Mouse (Mus musculus): ENCODE measurements around the gene Tll1. TPM values are rescaled to one million over a fixed set of nuclear protein-coding genes. Genes with fewer than 3 reads are reported as not detected.
A peak's percentile ranks its signal among the peaks of the same experiment; 100 is the strongest.

Tll1 gene
- polyA plus RNA-seq, 1 experiment, result 30.4 TPM

- H3K4me3 ChIP-seq (ENCODE audit: insufficient read depth, low read length), result peak overlapping the region; percentile 80
- H3K27ac ChIP-seq (ENCODE audit: insufficient read depth, low read length), result peak overlapping the region; percentile 84
- TF ChIP-seq POLR2A (IDR thresholded peaks at IDR 0.05; ENCODE audit: low read depth, low read length) (peak; percentile 47; the same call in 1 of the 2 replicates), CTCF (IDR thresholded peaks at IDR 0.05; ENCODE audit: borderline replicate concordance, insufficient read depth, low read length) (peak; percentile 64; the same call in 1 of the 2 replicates)
- no peaks in the 10 kb centered on the region; the same call in 1 of the 2 replicates for H3K4me1 ChIP-seq (ENCODE audit: control insufficient read depth, insufficient read depth, low read length)
These were observed 1.9 kb downstream of the Tll1 start for GRCm38 (mm10) chr8:64204167-64204566.

GRCm38 (mm10) chr8:64198326-64198725, 7.7 kb downstream of the Tll1 start:
- TF ChIP-seq POLR2A (IDR thresholded peaks at IDR 0.05; ENCODE audit: low read depth, low read length) (no peak), CTCF (IDR thresholded peaks at IDR 0.05; ENCODE audit: borderline replicate concordance, insufficient read depth, low read length) (no peak)
- Histone ChIP-seq H3K4me1 (ENCODE audit: control insufficient read depth, insufficient read depth, low read length) (peaks cover 4% of the 10 kb centered on the region; the same call in 1 of the 2 replicates), H3K4me3 (ENCODE audit: insufficient read depth, low read length) (no peak overlapping the region), H3K27ac (ENCODE audit: insufficient read depth, low read length) (no peak overlapping the region)

DNA sequence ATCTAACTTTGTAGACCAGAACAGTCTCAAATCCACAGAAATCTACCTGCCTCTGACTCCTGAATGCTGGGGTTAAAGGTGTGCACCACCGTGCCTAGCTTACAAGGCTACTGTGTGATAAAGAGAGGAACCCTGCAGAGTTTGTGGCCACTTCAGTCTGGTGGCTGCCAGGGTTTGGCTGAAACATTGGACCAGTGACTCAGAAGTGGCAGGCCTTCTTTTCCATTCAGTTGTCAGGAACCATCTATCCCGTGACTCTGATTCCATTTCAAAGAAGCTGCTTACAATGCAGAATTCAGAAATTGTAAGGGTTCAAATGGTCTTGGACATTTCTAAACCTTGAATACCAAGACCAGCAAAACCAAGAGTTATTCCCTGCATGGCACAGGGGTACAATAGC, 12.7 kb downstream of the Tll1 start:
- Histone ChIP-seq H3K27ac (ENCODE audit: insufficient read depth, low read length) (no peak overlapping the region), H3K4me1 (ENCODE audit: control insufficient read depth, insufficient read depth, low read length) (peaks cover 4% of the 10 kb centered on the region; the same call in 1 of the 2 replicates), H3K4me3 (ENCODE audit: insufficient read depth, low read length) (no peak overlapping the region)
- TF ChIP-seq CTCF (IDR thresholded peaks at IDR 0.05; ENCODE audit: borderline replicate concordance, insufficient read depth, low read length) (no peak), POLR2A (IDR thresholded peaks at IDR 0.05; ENCODE audit: low read depth, low read length) (no peak)

GRCm38 (mm10) chr8:64187881-64188280, 18.2 kb downstream of the Tll1 start:
- Histone ChIP-seq H3K4me1 (ENCODE audit: control insufficient read depth, insufficient read depth, low read length) (no peaks in the 10 kb centered on the region; the same call in 1 of the 2 replicates), H3K27ac (ENCODE audit: insufficient read depth, low read length) (no peak overlapping the region), H3K4me3 (ENCODE audit: insufficient read depth, low read length) (no peak overlapping the region)
- TF ChIP-seq POLR2A (IDR thresholded peaks at IDR 0.05; ENCODE audit: low read depth, low read length), result no peak
- no peak for TF ChIP-seq CTCF (IDR thresholded peaks at IDR 0.05; ENCODE audit: borderline replicate concordance, insufficient read depth, low read length)

DNA sequence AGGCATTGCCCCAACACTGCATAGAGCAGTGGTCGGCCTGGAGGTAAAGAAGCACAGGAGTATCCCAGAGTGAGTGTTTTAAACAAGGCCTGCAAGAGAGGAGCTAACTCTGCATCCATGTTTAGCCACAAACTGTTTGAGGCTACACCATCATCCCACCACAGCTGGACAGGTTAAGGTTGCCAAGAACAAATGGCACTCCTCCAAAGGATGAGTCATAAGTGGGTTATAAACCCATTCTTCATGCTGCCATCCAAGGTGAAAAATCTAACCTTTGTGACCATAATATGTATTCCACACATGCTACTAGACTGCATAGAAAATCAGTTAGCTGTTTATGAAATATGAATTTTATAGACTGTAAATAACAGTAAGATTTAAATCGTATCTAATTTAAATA, 29.1 kb downstream of the Tll1 start:
- Histone ChIP-seq H3K4me3 (ENCODE audit: insufficient read depth, low read length) (no peak overlapping the region), H3K4me1 (ENCODE audit: control insufficient read depth, insufficient read depth, low read length) (peaks cover 4% of the 10 kb centered on the region; the same call in 1 of the 2 replicates), H3K27ac (ENCODE audit: insufficient read depth, low read length) (no peak overlapping the region)
- TF ChIP-seq POLR2A (IDR thresholded peaks at IDR 0.05; ENCODE audit: low read depth, low read length) (no peak), CTCF (IDR thresholded peaks at IDR 0.05; ENCODE audit: borderline replicate concordance, insufficient read depth, low read length) (no peak)

DNA sequence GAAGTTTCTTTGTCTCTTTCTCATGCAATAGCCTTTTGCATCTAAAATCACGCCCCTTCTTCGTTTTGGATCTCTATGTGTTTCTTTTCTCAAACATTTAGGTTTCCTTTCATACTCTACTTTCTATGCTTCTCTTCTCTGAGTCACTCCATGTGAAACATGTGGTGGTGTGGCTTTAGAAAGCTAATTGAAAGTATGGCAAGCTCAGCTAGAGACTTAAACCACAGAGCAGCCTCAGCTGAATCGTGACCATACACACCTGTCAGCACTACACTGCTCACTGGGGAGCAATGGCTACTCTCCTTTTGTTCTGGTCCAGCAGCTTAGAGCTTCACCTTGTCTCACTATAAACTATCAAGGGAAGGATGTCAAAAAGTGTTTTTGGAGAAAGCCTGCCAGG, 31.2 kb downstream of the Tll1 start:
- TF ChIP-seq CTCF (IDR thresholded peaks at IDR 0.05; ENCODE audit: borderline replicate concordance, insufficient read depth, low read length) (no peak), POLR2A (IDR thresholded peaks at IDR 0.05; ENCODE audit: low read depth, low read length) (no peak)
- H3K4me3 ChIP-seq (ENCODE audit: insufficient read depth, low read length), result no peak overlapping the region
- H3K4me1 ChIP-seq (ENCODE audit: control insufficient read depth, insufficient read depth, low read length), result peaks cover 4% of the 10 kb centered on the region; the same call in 1 of the 2 replicates
- H3K27ac ChIP-seq (ENCODE audit: insufficient read depth, low read length), result no peak overlapping the region

- H3K4me1 ChIP-seq (ENCODE audit: control insufficient read depth, insufficient read depth, low read length), result peaks cover 4% of the 10 kb centered on the region; the same call in 1 of the 2 replicates
- H3K4me3 ChIP-seq (ENCODE audit: insufficient read depth, low read length), result no peak overlapping the region
- TF ChIP-seq POLR2A (IDR thresholded peaks at IDR 0.05; ENCODE audit: low read depth, low read length) (no peak), CTCF (IDR thresholded peaks at IDR 0.05; ENCODE audit: borderline replicate concordance, insufficient read depth, low read length) (no peak)
- H3K27ac ChIP-seq (ENCODE audit: insufficient read depth, low read length), result no peak overlapping the region
These were observed 32.3 kb downstream of the Tll1 start for GRCm38 (mm10) chr8:64173759-64174158.

DNA sequence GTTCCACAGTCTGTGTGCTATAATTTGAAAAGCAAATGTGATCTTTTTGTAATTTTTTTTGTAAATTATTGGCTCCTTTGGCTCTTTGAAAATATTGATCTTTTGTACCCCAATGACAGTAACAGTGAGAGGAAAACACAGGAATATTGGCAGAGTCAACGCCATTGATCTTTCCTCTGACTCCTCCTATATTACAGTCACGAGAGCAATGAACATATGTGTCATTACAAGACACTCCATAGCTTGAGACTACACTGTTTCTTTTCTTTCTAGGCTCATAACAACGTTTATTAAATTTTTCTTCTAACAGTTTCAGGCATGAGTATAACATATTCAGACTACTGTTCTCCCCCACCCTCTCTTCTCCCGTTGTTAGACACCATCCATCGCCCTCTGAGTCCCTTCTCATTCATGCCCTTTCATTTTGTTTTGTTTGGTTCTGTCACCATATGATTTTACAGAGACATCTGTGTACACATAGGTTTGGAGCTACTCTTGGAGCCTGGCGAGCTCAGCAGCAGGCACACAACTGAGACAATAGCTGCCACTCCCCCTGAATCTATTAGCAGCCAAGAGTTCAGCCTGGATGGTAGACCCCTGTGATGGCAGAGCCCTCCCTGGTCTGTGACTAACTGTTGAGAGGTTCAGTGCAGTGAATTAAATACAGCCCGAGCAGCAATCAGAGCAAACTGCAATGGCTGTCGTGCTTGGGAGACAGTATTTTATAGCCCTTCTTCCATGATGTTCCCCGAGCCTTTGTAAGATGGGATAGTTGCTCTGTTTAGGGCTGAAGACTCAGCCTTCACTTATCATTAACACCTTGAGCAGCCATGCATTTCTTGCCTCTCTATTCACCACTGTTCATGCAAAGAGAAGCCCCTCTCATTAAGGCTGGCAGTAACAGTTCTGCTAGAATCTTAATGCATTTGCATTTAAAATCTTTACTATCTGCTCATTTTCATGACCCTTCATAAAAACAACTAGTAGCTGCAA, 52.9 kb downstream of the Tll1 start:
- Histone ChIP-seq H3K4me1 (ENCODE audit: control insufficient read depth, insufficient read depth, low read length) (peaks cover 2% of the 10 kb centered on the region; the same call in 1 of the 2 replicates), H3K4me3 (ENCODE audit: insufficient read depth, low read length) (no peak overlapping the region), H3K27ac (ENCODE audit: insufficient read depth, low read length) (no peak overlapping the region)
- TF ChIP-seq POLR2A (IDR thresholded peaks at IDR 0.05; ENCODE audit: low read depth, low read length), result no peak
- TF ChIP-seq CTCF (IDR thresholded peaks at IDR 0.05; ENCODE audit: borderline replicate concordance, insufficient read depth, low read length), result no peak

DNA sequence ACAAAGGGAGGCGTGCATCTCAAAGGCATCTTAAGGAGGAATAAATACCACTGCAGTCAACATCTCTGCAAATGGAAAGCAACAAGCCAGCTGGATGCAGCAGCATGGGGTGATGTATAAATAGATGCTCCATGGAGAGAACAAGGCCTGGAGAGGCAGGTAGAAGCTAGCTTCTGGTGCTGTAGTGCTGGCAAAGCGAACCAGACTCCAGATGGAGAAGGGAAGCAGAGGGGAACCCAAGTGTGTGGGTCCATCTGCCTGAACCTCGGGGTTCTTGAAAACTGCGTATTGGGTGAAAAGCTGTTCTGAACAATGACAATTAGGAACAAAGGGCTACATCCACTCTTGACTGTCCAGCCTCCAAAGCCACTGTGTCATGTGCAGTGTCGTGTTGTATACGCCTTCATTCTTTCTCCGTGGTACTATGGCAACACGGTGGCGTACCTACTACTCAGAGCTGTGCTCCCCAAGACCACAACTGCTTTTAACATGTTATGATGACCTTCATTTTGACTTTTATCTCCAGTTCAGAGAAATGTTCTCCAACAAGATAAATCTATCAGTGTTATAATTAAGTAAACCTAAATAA, 53.8 kb downstream of the Tll1 start:
- no peak for TF ChIP-seq POLR2A (IDR thresholded peaks at IDR 0.05; ENCODE audit: low read depth, low read length)
- no peak for TF ChIP-seq CTCF (IDR thresholded peaks at IDR 0.05; ENCODE audit: borderline replicate concordance, insufficient read depth, low read length)
- H3K27ac ChIP-seq (ENCODE audit: insufficient read depth, low read length), result no peak overlapping the region
- H3K4me3 ChIP-seq (ENCODE audit: insufficient read depth, low read length), result no peak overlapping the region
- peaks cover 2% of the 10 kb centered on the region; the same call in 1 of the 2 replicates for H3K4me1 ChIP-seq (ENCODE audit: control insufficient read depth, insufficient read depth, low read length)
